Mouse (Mus musculus) cerebellum, adult 2 months (tissue): ENCODE measurements around the gene Bcl2.

Experiments
- CTCF ChIP-seq: fragments of 200-500 bp; IDR thresholded peaks from 2 replicates; pipeline ENCODE4 v1.5.1; 2011; ENCODE audit warnings: low read depth, mild to moderate bottlenecking, control low read depth, low read length, moderate library complexity, borderline replicate concordance; ENCODE audit not compliant: insufficient read depth
- POLR2A ChIP-seq: fragments of 200-500 bp; IDR thresholded peaks from 2 replicates; pipeline ENCODE4 v1.6.1; 2011; ENCODE audit warnings: low read length, control low read depth, borderline replicate concordance; ENCODE audit not compliant: insufficient read depth

GRCm38 (mm10) chr1:106650427-106650826 is 63.6 kb downstream of the Bcl2 start:
- TF ChIP-seq CTCF (no peak), POLR2A (no peak)
